Mouse (Mus musculus) CD8-positive naive resting alpha-beta T cell, adult 57 days (primary cell): ENCODE measurements around the gene Khdc1b. TPM values are rescaled to one million over a fixed set of nuclear protein-coding genes. Genes with fewer than 3 reads are reported as not detected.

ENCODE experiments used
- total RNA-seq: library from RNA; stranded (reverse); gene quantifications from one replicate; pipeline ENCODE4 v1.2.4, GENCODE M21; 2023

Gene Khdc1b
- not detected for total RNA-seq

DNA sequence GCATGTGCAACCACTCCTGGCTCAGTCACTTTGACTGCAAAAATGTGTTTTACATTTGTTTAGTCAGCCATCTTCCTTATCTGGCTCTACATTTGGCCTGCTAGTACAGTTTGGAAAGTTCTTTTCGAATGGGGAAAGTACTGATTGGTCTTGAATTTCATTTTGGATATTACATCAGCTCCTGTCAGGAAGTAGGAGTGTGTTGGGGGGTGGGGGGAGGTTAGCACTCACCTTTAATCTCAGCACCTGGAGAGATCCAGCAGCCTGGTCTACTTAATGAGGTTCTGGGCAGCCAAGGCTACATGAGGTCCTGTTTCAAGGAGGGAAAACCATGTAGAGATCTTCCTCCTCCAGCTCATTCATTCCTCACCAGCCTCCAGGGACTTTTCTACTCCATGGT is at the start of gene Khdc1b:
Khdc1b (plus strand) TSS at position 301 of the 400 bp plus-strand sequence.

DNA sequence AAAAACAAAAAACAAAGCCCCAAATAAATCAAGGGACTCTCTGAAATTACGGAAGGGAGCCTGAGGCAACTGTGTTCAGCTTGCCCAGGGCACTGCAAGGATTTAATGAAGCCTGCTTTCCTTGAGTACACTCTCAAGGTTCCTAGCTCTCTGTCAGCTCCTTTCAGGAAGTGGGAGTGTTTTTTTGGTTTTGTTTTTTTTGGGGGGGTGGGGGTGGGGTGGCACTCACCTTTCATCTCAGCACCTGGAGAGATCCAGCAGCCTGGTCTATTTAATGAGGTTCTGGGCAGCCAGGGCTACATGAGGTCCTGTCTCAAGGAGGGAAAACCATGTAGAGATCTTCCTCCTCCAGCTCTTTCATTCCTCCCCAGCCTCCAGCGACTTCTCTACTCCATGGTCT is 34.0 kb upstream of the Khdc1b start, which contains the start of gene Khdc1a:
Khdc1a (plus strand) TSS at position 301 of the 400 bp plus-strand sequence.

DNA sequence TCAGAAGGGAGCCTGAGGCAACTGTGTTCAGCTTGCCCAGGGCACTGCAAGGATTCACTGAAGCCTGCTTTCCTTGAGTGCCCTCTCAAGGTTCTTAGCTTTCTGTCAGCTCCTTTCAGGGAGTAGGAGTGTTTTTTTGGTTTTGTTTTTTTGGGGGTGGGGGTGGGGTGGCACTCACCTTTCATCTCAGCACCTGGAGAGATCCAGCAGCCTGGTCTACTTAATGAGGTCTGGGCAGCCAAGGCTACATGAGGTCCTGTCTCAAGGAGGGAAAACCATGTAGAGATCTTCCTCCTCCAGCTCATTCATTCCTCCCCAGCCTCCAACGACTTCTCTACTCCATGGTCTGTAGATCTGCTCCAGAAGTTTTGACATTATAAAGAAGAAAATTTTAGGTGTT is 15.3 kb upstream of the Khdc1b start, which contains the start of gene Khdc1c:
Khdc1c (plus strand) TSS at position 301 of the 400 bp plus-strand sequence.

Other genes starting within 250 kb of the Khdc1b start
- 0.89 TPM for gene Tmem14a, start 165.0 kb upstream of the Khdc1b start, total RNA-seq
- not detected for gene Gsta3, start 143.0 kb upstream of the Khdc1b start, total RNA-seq
- gene Khdc1a, start 33.9 kb upstream of the Khdc1b start, total RNA-seq, result not detected
- not detected for gene Khdc1c, start 15.2 kb upstream of the Khdc1b start, total RNA-seq